Mouse (Mus musculus) ES-Bruce4 (cell line): ENCODE data around the gene Tnpo2.

Experiments used
- CTCF ChIP-seq: IDR thresholded peaks from one replicate; pipeline ENCODE4 v1.8.1; 2011; ENCODE audit warnings: low read depth, low read length
- POLR2A ChIP-seq: IDR thresholded peaks from one replicate; pipeline ENCODE4 v1.8.1; 2011; ENCODE audit warnings: low read length; ENCODE audit not compliant: insufficient read depth

GRCm38 (mm10) chr8:85014431-85014830 is 22.3 kb upstream of the Tnpo2 start, which contains the start of gene Best2:
- no peak for TF ChIP-seq POLR2A
- TF ChIP-seq CTCF, result no peak
